Mouse (Mus musculus) lung, adult 2 months (tissue): ENCODE results near the gene Cgnl1.

Experiments
- CTCF ChIP-seq: fragments of 200-500 bp; IDR thresholded peaks from 2 replicates; pipeline ENCODE4 v1.5.1; 2011; ENCODE audit warnings: mild to moderate bottlenecking, low read length, control low read depth; ENCODE audit not compliant: insufficient read depth
- POLR2A ChIP-seq: fragments of 200-500 bp; IDR thresholded peaks from 2 replicates; pipeline ENCODE4 v1.6.1; 2011; ENCODE audit warnings: low read depth, mild to moderate bottlenecking, control low read depth, low read length, borderline replicate concordance; ENCODE audit errors: extremely low read depth

- TF ChIP-seq CTCF (no peak), POLR2A (no peak)
Measured at GRCm38 (mm10) chr9:71710776-71711175, 60.6 kb downstream of the Cgnl1 start.
